9 mouse cellular contexts compared by ENCODE assay signal in genomic region chr12:117352938-117353337, GRCm38 (mm10).
DNase-seq lines count a peak whose midpoint lies in the region; ATAC-seq and TF ChIP-seq lines count a peak whose summit lies in the region.
"Had no signal": no experiment of that assay in that cellular context is flagged by ENCODE, and none has a peak within 500 bp of the region (broad histone marks: within the 10 kb centered on the region; RNA-seq: fewer than 3 reads in every experiment).

No protein-coding gene starts in this region.

- peak; percentile 14 for DNase-seq in kidney, adult 18-20 months
- DNase-seq in cerebellum, adult 18-20 months, result peak; percentile 33 to 37
- DNase-seq in hindbrain, embryonic 11.5 days (ENCODE audit: low spot score), result peak; percentile 48
- DNase-seq in yolk sac, embryonic 10.5 days (ENCODE audit: low spot score), result peak; percentile 8
- DNase-seq in testis, postnatal 10 days (ENCODE audit: low spot score), result no peak
- no peak for DNase-seq in thymus, postnatal 4 days

- TF ChIP-seq POLR2A in ES-Bruce4 (IDR thresholded peaks at IDR 0.05; ENCODE audit: insufficient read depth, low read length), result no peak

- no peaks in the 10 kb centered on the region for H3K9me3 ChIP-seq in kidney, embryonic 16.5 days (ENCODE audit: low read length)
- no peaks in the 10 kb centered on the region for H3K9me3 ChIP-seq in ES-Bruce4 (replicated peaks; ENCODE audit: control insufficient read depth, insufficient read depth, low read length, poor library complexity, severe bottlenecking)
- no peaks in the 10 kb centered on the region for H3K9me3 ChIP-seq in hindbrain, embryonic 11.5 days (ENCODE audit: control insufficient read depth, low read length)

- no peaks in the 10 kb centered on the region for H3K27me3 ChIP-seq in kidney, embryonic 16.5 days (ENCODE audit: insufficient read depth, low read length)
- H3K27me3 ChIP-seq in ES-Bruce4 (ENCODE audit: control insufficient read depth, insufficient read depth, low read length, poor library complexity, severe bottlenecking), result no peaks in the 10 kb centered on the region
- no peaks in the 10 kb centered on the region for H3K27me3 ChIP-seq in hindbrain, embryonic 11.5 days (ENCODE audit: control insufficient read depth, insufficient read depth, low read length)

- TF ChIP-seq EP300 in ES-Bruce4 (IDR thresholded peaks at IDR 0.05; ENCODE audit: insufficient read depth, low read depth, low read length), result no peak

- no peaks in the 10 kb centered on the region for H3K36me3 ChIP-seq in kidney, embryonic 16.5 days (ENCODE audit: insufficient read depth, low read length)
- H3K36me3 ChIP-seq in ES-Bruce4 (ENCODE audit: control insufficient read depth, insufficient read depth, low read length, poor library complexity, severe bottlenecking), result no peaks in the 10 kb centered on the region
- no peaks in the 10 kb centered on the region for H3K36me3 ChIP-seq in hindbrain, embryonic 11.5 days (ENCODE audit: control insufficient read depth, insufficient read depth, low read length)

- H3K27ac ChIP-seq in kidney, embryonic 16.5 days (ENCODE audit: low read length), result no peak overlapping the region
- no peak overlapping the region for H3K27ac ChIP-seq in ES-Bruce4 (ENCODE audit: insufficient read depth, low read length)
- H3K27ac ChIP-seq in hindbrain, embryonic 11.5 days (ENCODE audit: low read depth, low read length), result no peak overlapping the region
- H3K27ac ChIP-seq: macrophage had no signal

- peak; percentile 42 for TF ChIP-seq CTCF in ES-Bruce4 (IDR thresholded peaks at IDR 0.05; ENCODE audit: low read depth, low read length)

- no peak overlapping the region for H3K9ac ChIP-seq in kidney, embryonic 16.5 days (replicated peaks; ENCODE audit: low read length)
- H3K9ac ChIP-seq in ES-Bruce4 (ENCODE audit: low read depth, poor library complexity, severe bottlenecking), result no peak overlapping the region
- H3K9ac ChIP-seq in hindbrain, embryonic 11.5 days (ENCODE audit: low read depth, low read length), result no peak overlapping the region

- H3K4me3 ChIP-seq in kidney, embryonic 16.5 days (ENCODE audit: low read length), result no peak overlapping the region
- no peak overlapping the region for H3K4me3 ChIP-seq in ES-Bruce4 (ENCODE audit: low read depth, low read length)
- H3K4me3 ChIP-seq in hindbrain, embryonic 11.5 days (ENCODE audit: low read depth, low read length), result no peak overlapping the region

- no peaks in the 10 kb centered on the region for H3K4me1 ChIP-seq in kidney, embryonic 16.5 days (ENCODE audit: insufficient read depth, low read length)
- peaks cover 5% of the 10 kb centered on the region for H3K4me1 ChIP-seq in ES-Bruce4 (ENCODE audit: control insufficient read depth, insufficient read depth, low read length)
- H3K4me1 ChIP-seq in hindbrain, embryonic 11.5 days (replicated peaks; ENCODE audit: control insufficient read depth, insufficient read depth, low read length), result 0 out of 2 replicates have a peak, but pooled peaks cover 2% of the 10 kb centered on the region

- no peak overlapping the region for H3K4me2 ChIP-seq in kidney, embryonic 16.5 days (replicated peaks; ENCODE audit: low read depth, low read length)
- H3K4me2 ChIP-seq in hindbrain, embryonic 11.5 days (replicated peaks; ENCODE audit: low read depth, low read length), result no peak overlapping the region

- no peak for ATAC-seq in kidney, embryonic 16.5 days (ENCODE audit: low FRiP score, low TSS enrichment)
- peak; percentile 65 for ATAC-seq in hindbrain, embryonic 11.5 days (ENCODE audit: low FRiP score)

Comparison
In these comparisons a context has a peak if more than half of its experiments do, and no peak if none do; other contexts are left out.
1. DNase-seq: peak in kidney, adult 18-20 months (single experiment), cerebellum, adult 18-20 months (2 of 2), hindbrain, embryonic 11.5 days (single experiment) and yolk sac, embryonic 10.5 days (single experiment); none in testis, postnatal 10 days (single experiment) and thymus, postnatal 4 days (single experiment).